Mouse (Mus musculus) embryo, embryonic 9.5 days (tissue): ENCODE results near the gene Evc2.

ENCODE experiments used
- DNase-seq: peaks from one replicate; pipeline ENCODE4 v3.0.0-alpha.2; 2017; ENCODE audit errors: extremely low spot score

Gene Evc2

DNA sequence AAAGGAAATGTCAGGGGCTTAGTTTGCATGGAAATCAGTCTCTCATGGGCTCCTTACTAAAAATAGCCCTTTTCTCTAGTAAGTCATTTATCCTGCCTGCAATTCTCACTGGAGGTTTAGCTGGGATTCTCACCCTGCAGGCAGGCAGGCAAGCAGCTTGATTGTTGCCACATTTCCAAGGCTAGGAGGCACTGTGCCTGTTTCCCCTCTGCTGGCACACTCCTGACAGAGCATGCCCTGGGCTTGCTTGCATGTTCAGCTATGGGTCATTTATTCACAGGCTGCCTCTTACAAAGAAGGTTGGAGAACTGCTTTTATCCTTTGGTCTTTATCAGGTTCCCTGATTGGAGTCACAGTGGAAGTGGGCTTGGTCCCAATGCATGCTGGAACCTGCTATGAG is 27.5 kb downstream of the Evc2 start:
- DNase-seq: no peak

DNA sequence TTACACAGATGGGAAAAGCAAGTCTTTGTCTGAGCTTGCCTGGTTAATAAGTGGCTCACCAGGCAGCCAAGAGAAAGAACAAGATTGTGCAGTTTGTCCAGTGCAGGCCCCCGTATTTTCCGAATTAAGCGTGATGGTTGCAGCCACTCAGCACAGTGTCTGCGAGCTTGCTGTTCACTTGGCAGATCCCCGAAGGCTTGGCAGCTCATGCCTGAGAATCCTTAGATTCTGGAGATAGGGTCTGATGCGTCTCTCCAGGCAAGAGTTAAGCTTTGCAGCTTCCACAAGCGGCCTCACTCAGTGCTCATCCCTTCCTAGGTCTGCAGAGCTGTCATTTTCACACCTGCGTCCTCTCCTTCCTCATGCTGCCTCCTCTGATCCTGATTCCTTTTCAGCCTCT is 30.5 kb downstream of the Evc2 start:
- DNase-seq: no peak

DNA sequence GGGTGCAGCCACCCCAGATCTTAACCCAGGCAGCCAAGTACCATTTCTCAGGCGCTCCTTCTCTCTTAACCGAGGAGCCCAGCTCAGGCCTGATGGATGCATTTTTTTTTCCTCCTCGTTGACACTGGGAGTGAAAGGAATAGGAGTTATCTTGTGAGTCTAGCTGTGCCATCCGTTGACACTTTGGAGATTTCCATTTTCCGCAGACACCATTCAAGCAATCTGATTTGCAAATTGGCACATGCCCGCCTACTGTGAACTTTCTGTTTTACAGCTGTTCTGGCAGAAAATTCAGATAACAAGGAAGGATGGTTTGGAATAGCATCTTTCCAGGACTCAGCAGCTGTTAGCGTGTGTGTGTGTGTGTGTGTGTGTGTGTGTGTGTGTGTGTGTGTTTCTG is 39.1 kb downstream of the Evc2 start:
- no peak for DNase-seq

DNA sequence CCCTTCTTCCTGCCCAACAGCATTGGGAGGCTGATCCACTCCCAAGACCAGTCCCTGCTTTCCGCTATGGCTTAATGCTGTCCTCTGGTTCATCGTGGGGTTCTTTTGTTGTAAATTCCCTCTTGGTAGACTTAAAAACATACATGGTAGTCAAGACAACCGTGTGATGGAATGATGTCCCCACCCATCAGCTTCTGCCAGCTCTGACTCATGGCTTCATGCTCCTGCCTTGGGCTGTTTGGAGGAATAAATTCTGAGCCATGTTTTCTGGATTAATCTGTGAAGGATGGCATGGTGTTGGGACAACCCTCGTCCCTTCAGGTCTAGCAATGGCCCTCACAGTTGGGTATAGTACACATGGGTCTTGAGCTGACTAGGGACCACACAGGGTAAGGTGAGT is 42.3 kb downstream of the Evc2 start:
- DNase-seq: no peak

DNA sequence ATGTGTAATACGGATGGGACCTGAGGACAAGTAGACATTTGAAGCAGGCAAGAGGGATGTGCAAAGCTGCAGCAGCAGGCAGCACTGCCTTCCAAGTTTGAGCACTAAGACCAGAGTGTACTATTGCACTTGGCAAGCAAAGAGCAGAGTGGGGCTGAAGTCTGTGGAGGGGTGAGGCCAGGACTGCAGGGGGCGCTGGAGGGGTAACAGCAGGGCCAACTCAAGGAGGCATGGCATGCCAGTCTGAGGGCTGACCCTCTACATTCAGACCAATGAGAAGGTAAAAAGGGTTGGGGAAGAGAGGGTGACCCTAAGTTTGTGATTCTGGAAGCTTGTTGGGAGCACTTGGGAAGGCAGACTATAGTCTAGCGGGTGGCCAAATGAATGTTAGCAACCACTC is 45.3 kb downstream of the Evc2 start:
- peak; percentile 1 for DNase-seq

DNA sequence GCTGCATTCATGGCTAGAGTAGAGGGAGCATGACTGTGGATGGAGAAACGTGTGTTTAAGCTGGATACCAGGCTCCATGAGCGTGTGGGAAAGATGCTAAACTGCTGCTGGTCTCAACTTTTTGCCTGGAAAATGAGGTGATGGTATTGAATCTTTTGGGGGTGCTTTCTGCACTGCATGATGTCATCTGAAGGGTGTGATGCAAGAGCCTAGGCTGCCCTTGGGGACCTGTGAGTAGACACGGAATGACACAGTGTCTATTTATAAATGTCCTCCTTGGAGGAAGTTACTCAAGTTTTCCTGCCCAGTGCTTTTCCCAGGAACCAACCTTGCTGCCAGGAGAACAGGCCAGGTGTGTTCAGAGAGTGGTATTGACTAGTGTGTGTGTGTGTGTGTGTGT is 50.3 kb downstream of the Evc2 start:
- DNase-seq: no peak

DNA sequence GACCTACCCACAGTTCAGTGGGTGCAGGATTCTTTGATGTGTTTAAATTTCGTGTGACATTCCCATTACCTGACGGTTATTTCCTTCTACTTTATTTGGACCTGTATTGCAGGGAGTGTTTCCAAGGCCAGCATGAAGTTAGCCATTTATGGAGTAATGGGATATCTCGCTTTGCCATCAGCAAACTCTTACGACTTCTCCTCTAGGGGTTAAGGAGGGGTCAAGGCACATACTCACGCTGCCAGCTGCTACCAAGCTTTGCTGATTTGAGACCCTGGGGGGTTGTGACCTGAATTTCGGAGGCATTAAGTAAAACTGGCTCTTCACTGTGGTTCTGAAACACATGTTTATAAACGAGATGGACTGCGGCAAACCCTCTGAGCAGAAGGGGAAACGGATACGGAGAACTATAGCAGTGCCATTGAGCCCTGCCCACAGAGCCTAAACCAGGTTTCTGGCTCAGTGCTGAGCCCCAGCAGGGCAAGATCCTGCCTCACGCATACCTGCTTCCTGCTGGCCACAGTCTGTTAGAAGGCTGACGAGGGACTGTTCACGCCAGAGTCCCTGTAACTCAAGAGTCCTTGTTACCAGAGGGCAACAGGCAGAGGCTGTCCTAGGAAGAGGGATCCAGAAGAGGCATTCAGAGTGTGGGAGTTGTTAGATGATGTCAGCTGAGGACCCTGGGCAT is 51.7 kb downstream of the Evc2 start:
- DNase-seq: no peak

DNA sequence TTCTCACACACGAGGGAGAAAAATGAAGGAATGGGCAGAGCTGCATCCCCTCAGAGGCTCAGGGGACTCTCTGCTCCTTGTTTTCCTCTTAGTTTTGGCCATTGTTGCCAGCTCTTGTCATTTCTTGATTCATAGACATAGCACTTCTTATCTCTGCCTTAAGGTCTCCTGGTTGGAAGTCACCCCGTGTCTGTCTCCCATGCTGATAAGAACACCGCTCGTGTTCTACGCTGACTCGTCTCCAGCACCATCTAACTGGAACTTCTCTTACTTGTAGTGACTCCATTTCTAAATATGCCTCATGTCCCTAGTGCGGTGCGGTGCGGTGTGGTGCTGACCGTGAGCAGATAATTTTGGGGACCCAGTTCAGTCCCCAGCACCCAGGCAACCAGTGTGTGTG is 52.6 kb downstream of the Evc2 start:
- DNase-seq: no peak

DNA sequence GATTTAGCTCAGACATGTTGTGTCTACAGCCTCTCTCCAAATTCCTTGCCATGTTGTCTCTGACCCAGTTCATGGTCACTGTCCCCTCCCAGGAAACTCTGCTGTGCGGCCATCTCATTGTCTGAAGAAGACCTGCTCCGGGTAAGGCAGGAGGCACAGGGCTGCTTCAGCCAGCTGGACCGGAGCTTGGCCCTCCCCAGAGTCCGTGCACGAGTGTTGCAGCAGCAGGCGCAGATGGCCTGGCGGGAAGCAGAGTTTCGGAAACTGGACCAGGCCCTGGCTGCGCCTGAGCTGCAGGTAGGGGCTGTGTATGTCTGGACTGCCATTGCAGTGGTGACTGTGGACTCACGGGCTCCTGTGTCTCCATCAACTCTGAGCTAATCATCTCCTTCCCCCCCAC is 53.6 kb downstream of the Evc2 start:
- no peak for DNase-seq

DNA sequence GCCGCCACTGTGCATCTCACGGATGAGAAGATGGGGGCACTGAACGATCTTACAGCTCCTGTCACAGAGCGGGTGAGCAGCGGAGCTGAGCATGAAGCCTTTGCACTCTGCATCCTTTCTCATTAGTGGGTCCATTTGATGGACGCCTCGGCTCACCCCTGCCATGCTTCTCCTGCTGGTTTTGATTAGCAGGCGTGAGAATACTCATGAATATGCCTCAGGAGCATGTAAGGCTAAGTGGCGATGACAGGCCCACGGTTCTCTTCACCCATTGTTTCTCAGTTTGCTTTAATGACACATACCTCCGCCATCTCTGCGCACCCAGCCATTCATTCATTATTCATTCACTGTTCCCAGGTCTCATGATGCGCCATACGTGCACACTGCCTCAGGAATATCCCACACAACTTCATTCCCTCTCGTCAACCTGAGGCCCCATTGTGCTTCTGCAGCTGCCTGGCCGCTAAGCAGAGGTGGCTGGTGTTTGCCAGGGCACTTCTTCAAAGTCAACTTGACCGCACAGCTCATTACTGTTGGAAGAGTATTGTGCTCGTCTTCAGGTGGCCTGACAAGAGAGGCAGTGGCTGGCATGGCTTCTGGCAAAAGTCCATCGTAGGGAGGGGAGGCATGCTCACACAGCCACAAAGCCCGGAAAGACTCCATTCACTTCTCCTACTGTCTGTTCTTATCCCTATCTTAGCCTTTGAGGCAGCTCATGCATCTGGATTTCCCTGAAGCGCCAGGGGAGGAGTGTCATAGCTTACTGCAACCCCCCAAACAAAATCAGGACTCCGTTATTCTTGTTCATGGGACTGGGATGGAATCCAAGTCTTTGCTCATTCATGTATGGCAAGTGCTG is 57.1 kb downstream of the Evc2 start:
- no peak for DNase-seq

DNA sequence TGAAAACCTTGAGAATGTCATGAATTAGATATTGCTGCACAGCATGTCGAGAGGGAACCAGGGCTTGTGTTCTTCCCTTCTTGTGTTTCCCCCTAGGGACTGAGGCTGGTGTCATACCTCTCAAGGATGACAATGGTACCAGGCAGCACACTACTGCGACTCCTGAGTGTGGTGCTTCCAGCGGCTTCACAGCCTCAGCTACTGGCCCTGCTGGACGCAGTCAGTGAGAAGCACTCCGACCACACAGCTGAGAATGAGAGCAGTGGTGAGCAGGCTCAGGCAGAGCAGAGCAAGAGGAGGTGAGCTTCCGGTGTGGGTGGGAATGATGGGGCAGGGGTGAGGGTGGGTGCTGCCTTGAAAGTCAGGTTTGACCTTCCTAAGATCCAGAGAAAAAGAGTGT is 80.7 kb downstream of the Evc2 start:
- no peak for DNase-seq

DNA sequence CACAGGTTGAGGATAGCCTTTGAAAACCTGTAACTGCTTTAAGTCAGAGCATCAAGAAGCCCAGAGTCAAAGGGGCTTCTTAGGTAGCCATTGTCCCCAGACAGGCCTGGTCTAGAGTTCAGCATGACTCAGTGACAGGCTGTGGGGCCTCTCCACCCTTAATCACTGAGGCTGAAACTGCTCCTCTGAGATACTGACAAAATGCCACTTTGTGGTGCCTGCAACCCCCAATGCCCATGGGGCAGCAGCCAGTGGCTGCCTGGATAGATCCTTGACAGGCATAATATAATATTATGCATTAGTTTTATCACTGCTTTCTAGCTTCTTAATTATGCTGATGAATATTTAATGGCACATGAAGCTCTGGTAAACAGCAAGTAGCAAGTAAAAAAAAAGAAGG is 88.9 kb downstream of the Evc2 start:
- DNase-seq: no peak

DNA sequence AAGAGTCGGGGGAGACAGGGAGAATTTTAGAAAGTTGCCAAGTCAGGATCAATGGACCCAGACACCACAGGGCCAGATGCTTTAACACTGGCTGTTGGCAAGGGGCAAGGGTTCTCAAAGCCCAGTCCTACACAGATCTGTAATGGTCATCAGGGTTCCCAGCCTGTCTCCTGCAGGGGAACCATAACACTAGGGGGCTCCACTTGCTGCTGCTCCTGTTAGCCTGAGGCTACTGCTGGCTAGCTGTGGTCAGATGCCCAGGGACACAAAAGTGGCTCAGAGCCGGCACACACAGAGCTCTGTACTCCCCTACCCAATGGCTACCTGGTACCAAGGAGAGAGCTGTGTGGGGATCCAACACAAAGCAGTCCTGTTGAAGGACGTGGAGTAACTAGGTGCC is 97.1 kb downstream of the Evc2 start:
- DNase-seq: no peak

DNA sequence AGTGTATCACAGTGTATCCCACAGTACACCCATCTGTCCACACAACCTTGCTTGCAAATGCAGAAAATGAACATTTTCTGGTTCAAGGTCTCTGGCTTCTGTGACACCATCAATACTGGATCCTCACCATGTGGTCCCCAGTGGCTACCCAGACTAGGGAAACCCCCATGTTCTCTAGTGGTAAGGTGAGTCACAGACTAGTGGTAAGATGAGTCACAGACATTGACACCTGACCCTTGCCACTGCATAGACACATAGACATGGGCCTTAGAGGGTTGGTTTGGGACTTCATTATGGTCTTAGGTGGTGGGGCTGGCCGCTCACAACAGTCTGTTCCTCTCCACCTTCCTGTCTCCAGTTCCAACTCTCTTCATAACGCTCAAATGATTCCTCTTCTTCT is 104.5 kb downstream of the Evc2 start:
- DNase-seq: no peak

DNA sequence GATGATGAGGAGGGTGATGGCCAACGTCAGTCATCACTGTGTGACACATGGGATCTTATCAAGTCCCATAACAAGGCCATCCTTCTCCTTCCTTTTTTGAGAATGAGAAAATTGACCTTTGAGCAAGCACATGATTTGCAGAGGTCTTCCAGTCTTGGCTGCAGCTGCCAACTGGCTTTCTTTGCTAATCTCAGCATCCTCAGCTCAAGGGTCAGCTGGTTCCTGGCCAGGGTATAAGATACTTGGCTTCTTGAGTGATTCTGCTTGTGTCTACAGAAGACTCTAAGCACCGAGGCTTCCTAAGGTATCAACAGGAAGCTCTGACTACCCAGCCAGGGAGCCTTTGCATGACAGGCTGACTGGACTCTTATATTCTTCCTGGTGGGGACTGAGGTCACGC is 109.2 kb downstream of the Evc2 start:
- DNase-seq: no peak

DNA sequence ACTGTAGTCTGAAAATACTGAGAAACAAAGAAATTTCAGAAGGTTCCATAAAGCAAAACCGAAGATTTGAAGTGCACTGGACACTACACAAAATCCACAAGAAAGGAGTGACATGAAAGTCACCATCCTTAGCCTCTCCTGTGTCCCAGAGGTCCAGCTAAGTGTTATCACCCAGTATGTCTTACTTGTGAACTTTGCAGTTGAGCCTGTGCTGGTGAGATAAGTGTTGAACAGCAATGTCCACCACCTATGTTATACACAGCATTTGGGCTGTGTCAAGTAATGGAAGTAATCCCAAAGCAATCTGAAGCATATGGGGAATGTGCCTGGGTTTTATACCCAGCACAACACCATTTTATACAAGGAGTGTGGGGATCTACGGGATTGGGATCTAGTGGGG is 118.3 kb downstream of the Evc2 start:
- DNase-seq: no peak

DNA sequence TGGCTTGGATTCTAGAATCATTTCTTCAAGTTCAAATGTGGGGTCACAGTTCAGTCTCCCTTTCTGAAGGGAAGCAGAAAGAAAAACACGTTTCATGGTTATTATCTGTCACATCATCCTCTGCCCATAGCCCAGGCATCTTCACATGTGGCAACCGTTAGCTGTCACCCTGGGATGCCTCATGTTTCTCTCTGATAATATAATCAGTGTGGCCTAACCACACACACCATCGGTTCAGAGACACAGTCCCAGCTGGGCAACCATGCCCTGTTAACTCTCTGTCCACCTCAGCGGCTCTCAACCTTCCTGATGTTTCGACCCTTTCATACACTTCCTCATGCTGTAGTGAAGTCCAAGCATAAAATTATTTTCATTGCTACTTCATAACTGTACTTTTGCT is 118.9 kb downstream of the Evc2 start:
- no peak for DNase-seq

DNA sequence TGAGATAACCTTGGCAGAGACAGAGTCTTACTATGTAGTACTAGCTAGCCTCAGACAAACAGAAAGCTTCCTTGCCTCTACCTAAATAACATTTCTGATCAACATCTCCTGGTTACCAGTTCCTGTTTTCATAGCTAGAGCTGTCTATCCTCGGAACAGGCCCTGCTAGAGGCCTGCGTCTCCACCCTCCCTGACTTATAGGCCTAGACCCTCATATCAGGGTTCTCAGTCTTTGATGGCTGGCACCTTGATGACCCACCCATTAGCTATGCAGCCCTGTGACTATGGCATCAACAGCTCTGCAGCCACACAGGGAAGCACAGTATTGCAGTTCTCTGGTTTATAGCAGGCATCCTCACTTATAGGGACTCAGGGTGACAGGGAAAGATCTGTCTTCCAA is 119.5 kb downstream of the Evc2 start:
- no peak for DNase-seq

DNA sequence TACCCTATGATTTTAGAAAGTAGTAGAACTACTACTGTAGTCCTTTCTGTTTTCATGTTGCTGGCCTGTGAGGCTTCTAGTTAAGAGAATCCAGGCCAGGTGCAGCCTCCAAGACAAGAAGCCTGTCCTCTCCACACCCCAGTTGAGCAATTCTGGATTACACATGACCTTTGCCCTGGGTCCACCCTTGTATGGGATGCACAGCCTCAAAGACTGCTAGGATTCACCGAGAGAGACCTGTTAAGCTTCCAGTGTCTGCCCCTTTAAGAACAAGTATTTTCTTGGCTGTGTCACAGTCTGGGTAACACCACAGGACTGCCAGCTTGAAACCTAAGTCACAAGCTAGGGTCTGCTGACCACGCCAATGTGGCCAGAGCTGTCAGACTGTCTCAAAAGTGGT is 119.9 kb downstream of the Evc2 start:
- DNase-seq: no peak

DNA sequence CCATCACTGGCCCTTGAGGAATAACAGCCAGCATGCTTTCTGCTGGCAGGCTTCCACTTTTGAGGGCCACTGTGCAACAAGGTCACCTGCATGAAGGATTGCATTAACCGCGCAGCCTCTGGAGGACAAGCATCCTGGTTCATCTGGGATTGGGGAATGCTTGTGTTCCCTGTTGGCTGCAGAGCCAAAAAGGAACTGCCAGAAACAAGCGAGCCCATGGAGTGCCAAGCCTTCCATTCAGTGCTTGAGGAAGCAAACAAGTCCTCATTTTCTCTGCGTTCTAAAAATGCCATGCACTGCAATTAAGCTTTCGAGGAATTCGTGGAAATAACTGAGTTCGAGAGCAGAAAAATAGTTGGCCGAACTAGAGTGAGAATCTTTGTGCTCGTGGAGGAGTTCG is 127.2 kb downstream of the Evc2 start:
- DNase-seq: no peak

DNA sequence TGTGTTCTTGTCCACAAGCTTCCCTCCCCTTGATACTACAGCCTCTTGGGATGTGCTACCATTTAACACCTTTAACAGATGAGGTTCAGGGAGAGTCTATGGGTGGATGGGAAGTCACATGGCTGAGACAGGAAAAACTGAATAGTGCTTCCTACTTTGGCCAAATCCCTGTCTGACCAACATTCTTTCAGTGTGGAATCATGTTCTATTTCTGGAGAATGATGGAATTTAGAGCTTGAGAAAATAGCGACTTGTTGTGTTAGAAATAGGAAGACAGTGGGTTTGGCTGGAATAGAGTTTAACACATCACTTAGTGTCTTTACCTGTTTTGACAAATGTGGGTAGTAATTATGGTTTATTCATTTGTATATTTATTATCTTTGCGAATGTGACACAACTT is 129.3 kb downstream of the Evc2 start:
- no peak for DNase-seq

DNA sequence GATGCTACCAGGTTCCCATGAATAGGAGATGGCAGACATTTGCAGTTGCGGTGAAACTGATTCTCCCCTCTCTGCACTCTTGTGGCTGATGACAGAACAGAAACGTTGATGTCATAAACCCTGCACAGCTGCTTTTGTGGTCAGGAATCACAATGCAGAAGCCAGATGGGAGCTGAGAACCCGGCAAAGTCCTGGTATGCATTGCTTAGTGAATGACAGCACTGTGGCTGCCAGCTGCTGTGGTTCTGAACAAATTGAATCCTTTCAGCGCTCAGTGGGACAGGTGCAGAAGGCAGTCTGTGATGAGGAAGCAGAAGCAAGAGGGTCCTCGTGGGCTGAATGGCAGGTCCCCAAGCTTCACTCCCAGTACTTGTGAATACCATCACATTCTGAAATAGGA is 130.7 kb downstream of the Evc2 start:
- no peak for DNase-seq

DNA sequence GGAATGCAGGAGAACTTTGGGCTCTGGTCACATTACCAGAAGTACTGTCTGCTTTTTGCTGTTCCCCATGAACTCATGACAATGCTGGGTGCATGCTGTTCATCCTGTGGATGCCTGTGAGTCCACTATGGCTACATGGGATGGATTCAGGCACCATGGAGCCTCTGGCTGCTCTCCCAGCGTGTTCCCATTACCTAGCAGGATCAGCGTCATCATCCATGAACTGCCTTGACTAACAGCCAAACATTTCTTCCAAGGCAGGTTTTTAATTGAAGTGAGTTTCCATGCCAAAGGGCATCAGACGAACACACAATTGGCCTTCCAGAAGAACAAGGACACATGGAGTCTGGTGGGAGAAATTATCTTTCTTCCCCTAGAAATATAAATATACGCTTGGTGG is 133.3 kb downstream of the Evc2 start:
- no peak for DNase-seq
